Mouse (Mus musculus) limb, embryonic 12.5 days (tissue): ENCODE data around the gene Sox6. TPM values are rescaled to one million over a fixed set of nuclear protein-coding genes. Genes with fewer than 3 reads are reported as not detected.

Experiments used
- ATAC-seq: fragments of 200-750 bp; cut with Nextera tagmentation; 2 replicates; pipeline ENCODE4 v1.8.0; 2017; ENCODE audit warnings: low read depth, moderate TSS enrichment; ENCODE audit not compliant: insufficient number of reproducible peaks, insufficient read depth, low FRiP score, low TSS enrichment
- H3K27ac ChIP-seq: fragments of 300-500 bp; sonication (generic); 2 replicates; pipeline ENCODE4 v1.5.1; 2016; ENCODE audit warnings: mild to moderate bottlenecking, moderate library complexity
- H3K27me3 ChIP-seq: fragments of 300-500 bp; sonication (generic); 2 replicates; pipeline ENCODE4 v1.6.1; 2016; ENCODE audit warnings: mild to moderate bottlenecking, moderate library complexity
- H3K36me3 ChIP-seq: fragments of 300-500 bp; sonication (generic); 2 replicates; pipeline ENCODE4 v1.6.1; 2016; ENCODE audit warnings: mild to moderate bottlenecking, moderate library complexity
- H3K4me1 ChIP-seq: fragments of 300-500 bp; sonication (generic); replicated peaks from 2 replicates; pipeline ENCODE4 v1.6.1; 2016
- H3K4me2 ChIP-seq: fragments of 300-500 bp; sonication (generic); 2 replicates; pipeline ENCODE4 v1.6.1; 2016; ENCODE audit warnings: mild to moderate bottlenecking, moderate library complexity
- H3K4me3 ChIP-seq: fragments of 300-500 bp; sonication (generic); replicated peaks from 2 replicates; pipeline ENCODE4 v1.5.1; 2016; ENCODE audit warnings: mild to moderate bottlenecking
- H3K9ac ChIP-seq: fragments of 300-500 bp; sonication (generic); replicated peaks from 2 replicates; pipeline ENCODE4 v1.6.1; 2016; ENCODE audit warnings: mild to moderate bottlenecking, moderate library complexity
- H3K9me3 ChIP-seq: fragments of 300-500 bp; sonication (generic); 2 replicates; pipeline ENCODE4 v1.6.1; 2016; ENCODE audit warnings: mild to moderate bottlenecking, moderate library complexity
- WGBS: fragments of 180-500 bp; shearing (Covaris S2); methylation state at CpG from one replicate; pipeline ENCODE4 v1.1.7; 2016; 5-methylcytosine and 5-hydroxymethylcytosine counted together
- polyA plus RNA-seq: library from polyadenylated mRNA; unstranded; fragments of >200 nt; fragmentation: Nextera tagmentation; extraction: Ambion mirVana; gene quantifications from 2 replicates; pipeline ENCODE4 v1.2.1, GENCODE M21; 2016

Sox6 gene
- polyA plus RNA-seq, 1 experiment from 2014 or later, result 91.5 TPM

DNA sequence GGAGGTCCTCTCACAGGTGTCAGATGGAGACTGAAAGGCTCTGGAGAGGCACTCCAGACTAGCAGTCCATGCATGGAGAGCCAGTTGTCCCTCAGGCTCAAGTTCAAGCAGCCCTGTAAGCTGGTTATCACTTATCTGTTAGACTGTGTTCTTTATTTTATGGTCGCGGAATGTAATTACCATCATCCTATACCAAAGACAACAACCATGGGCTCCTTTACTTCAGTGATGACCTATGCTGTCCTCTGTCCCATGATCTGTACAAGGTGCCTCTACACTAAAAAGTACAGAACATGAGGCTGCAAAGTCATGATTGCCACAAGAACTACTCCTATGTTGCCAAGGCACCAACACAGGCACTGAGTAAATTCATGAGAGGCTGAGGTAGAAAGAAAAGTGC lies 259.1 kb downstream of the Sox6 start:
- Histone ChIP-seq H3K27me3 (no peaks in the 10 kb centered on the region), H3K4me2 (no peak overlapping the region), H3K9ac (no peak overlapping the region), H3K4me1 (no peaks in the 10 kb centered on the region), H3K4me3 (no peak overlapping the region), H3K27ac (no peak overlapping the region), H3K9me3 (0 out of 2 replicates have a peak, but pooled peaks cover 3% of the 10 kb centered on the region), H3K36me3 (peaks cover 10% of the 10 kb centered on the region; the same call in 1 of the 2 replicates)
- WGBS, result 96% methylated on average over 2 of the region's 2 CpGs
- no peak for ATAC-seq

DNA sequence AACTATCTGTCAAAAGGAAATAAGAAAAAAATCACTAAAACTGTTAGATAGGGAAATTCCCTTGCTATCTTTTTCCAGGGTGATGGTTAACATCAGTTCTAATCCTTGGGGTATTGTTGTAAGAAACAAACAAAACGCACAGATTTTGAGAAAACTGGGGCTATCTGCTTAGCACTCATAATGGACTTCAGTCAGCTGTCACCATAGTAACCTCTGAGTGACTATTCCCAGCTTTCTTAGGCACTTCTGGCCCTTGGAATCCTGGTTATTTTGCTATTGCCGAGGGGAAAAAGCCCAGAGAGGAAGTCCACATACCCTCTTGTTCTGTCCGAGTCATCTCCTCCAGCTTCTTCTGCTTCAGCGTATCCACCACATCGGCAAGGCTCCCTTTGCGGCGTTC lies 261.9 kb downstream of the Sox6 start:
- WGBS, result 84% methylated on average over 7 of the region's 7 CpGs
- no peak overlapping the region for H3K4me2 ChIP-seq
- H3K4me1 ChIP-seq, result no peaks in the 10 kb centered on the region
- no peak overlapping the region for H3K4me3 ChIP-seq
- ATAC-seq, result no peak
- H3K9ac ChIP-seq, result no peak overlapping the region
- no peak overlapping the region for H3K27ac ChIP-seq
- peaks cover 11% of the 10 kb centered on the region; the same call in 1 of the 2 replicates for H3K36me3 ChIP-seq
- H3K27me3 ChIP-seq, result no peaks in the 10 kb centered on the region
- H3K9me3 ChIP-seq, result 0 out of 2 replicates have a peak, but pooled peaks cover 3% of the 10 kb centered on the region

DNA sequence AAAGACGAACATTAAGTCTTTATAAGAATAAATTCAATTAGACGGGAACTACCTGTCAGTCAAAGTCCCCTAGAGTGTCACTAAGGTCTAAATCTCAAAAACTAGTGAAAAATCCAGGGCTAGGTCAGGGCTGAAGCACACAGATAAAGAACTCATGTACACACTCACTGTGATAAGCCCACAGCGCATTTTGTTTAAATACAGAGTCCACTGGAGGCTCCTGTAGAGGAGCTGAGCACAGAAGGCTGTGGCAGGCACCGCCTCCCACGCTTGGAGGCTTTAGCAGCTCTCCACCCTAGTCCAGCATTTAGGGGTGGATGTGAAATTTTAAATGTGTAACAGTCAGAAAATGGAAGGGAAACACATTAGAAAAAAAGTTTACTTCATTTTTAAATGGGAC lies 262.3 kb downstream of the Sox6 start:
- peaks cover 11% of the 10 kb centered on the region; the same call in 1 of the 2 replicates for H3K36me3 ChIP-seq
- no peak for ATAC-seq

DNA sequence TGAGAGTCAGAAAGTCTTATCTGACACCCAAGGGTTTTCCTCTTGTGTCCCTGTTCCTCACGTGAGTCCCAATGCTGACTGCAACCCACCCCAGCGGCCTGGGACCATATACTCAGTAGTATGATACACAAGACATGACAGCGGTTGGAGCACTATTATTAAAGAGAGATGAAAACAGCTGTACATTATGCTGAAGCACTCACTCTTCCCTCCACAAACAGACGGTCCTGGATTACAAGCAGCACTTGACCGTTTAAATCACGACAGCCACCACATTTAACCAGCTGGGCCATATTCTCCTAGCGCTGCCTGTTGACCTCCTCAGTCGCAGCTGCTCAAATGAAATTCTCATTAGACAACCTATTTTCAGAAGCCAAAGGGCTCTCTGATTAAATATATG lies 272.3 kb downstream of the Sox6 start:
- no peak for ATAC-seq
- Histone ChIP-seq H3K9ac (no peak overlapping the region), H3K4me1 (peaks cover 4% of the 10 kb centered on the region; the same call in 1 of the 2 replicates), H3K4me3 (no peak overlapping the region), H3K27me3 (no peaks in the 10 kb centered on the region), H3K9me3 (no peaks in the 10 kb centered on the region), H3K27ac (no peak overlapping the region), H3K4me2 (no peak overlapping the region), H3K36me3 (no peaks in the 10 kb centered on the region)
- WGBS, result 73% methylated on average over 8 of the region's 8 CpGs

More for the DNA sequence above, 262.3 kb downstream of the Sox6 start:
- Histone ChIP-seq H3K9ac (no peak overlapping the region), H3K27me3 (no peaks in the 10 kb centered on the region), H3K4me2 (no peak overlapping the region), H3K4me1 (no peaks in the 10 kb centered on the region), H3K4me3 (no peak overlapping the region), H3K9me3 (0 out of 2 replicates have a peak, but pooled peaks cover 3% of the 10 kb centered on the region), H3K27ac (no peak overlapping the region)
- 86% methylated on average over 5 of the region's 5 CpGs for WGBS

DNA sequence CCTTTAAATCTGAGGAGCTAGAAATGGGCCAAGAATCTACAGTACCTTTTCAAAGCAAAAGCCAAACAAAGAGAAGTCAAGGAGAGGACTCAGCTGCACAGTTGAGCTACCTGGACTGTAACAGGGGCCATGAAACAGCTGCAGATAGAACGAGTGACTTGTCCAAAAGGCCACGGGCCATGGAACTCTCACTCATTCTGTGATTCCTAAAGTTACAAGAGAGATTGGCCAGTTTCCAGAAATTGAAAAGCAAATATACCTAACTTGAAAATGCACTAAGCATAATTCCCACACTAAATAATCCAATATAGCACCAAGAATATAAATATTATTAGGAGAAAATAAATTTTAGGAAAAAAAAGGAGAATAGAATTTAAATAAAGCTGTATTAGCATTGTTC lies 274.7 kb downstream of the Sox6 start:
- H3K9me3 ChIP-seq, result no peaks in the 10 kb centered on the region
- 59% methylated on average over 2 of the region's 2 CpGs for WGBS
- H3K27me3 ChIP-seq, result no peaks in the 10 kb centered on the region
- H3K27ac ChIP-seq, result no peak overlapping the region
- H3K4me2 ChIP-seq, result no peak overlapping the region
- H3K4me1 ChIP-seq, result peaks cover 4% of the 10 kb centered on the region; the same call in 1 of the 2 replicates
- no peak overlapping the region for H3K4me3 ChIP-seq
- ATAC-seq, result no peak
- H3K36me3 ChIP-seq, result no peaks in the 10 kb centered on the region
- H3K9ac ChIP-seq, result no peak overlapping the region

DNA sequence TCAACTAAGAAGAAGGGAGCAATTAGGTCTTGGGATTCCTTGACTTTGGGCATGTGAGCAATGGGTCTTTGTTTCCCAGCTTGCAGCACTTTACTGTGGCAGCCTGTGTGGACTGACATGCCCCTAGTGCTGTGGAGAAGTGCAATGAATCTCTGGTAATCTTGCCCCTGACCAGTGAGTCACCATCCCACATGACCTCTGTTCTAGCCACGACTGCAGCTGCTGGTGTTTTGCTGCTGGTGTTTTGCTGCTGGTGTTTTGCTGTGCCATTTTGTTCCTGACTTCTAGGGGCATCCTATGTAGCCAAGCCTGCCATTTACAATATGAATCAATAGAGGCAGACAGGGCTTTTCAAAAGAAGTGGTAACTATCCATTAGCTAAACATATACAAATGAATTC lies 280.4 kb downstream of the Sox6 start:
- WGBS, result 38% methylated on average over 1 of the region's 1 CpGs
- Histone ChIP-seq H3K4me3 (no peak overlapping the region), H3K36me3 (no peaks in the 10 kb centered on the region), H3K4me1 (no peaks in the 10 kb centered on the region), H3K4me2 (no peak overlapping the region), H3K27ac (no peak overlapping the region), H3K9me3 (no peaks in the 10 kb centered on the region), H3K9ac (no peak overlapping the region), H3K27me3 (no peaks in the 10 kb centered on the region)
- no peak for ATAC-seq

DNA sequence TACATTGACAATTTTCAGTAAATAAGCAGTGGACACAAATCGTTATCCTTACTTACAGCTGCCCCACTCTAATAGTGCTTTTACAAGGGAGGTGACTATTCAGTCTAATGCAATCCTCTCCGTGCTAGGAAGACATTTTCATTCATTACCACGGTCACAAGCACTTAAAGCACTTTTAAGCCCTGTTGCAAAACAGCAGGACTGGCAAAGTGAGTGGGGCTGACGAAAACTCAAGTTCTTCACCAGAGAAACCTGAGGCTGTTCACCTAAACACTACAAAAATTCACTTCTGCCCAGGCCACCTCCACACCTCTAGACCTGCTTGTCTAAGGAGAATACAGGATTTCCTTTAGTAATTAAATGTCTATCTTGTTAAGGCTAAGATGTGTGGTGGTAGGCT lies 283.3 kb downstream of the Sox6 start:
- Histone ChIP-seq H3K4me2 (no peak overlapping the region), H3K9ac (no peak overlapping the region), H3K27ac (no peak overlapping the region), H3K27me3 (no peaks in the 10 kb centered on the region), H3K4me3 (no peak overlapping the region), H3K9me3 (no peaks in the 10 kb centered on the region), H3K36me3 (no peaks in the 10 kb centered on the region), H3K4me1 (peaks cover 23% of the 10 kb centered on the region)
- no peak for ATAC-seq
- WGBS, result 27% methylated on average over 4 of the region's 4 CpGs

DNA sequence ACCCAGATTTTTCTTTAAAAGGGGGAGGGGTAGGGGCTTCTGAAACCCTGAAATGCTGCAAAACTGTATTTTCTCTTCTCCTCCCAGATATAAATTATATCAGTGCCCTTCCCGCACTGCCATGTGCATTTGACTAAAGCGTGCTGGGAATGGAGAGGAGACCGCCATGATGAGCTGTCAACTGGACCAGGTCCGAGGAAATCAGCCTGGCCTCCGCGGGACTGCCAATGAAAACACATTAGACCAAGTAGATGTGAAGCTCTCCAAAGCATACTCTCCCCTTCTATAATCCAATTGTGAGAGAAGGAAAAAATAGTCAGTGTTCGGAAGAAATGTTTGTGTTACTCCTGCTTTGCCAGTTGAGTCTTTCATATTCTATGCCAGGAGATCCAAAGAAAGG lies 284.4 kb downstream of the Sox6 start:
- H3K36me3 ChIP-seq, result no peaks in the 10 kb centered on the region
- no peaks in the 10 kb centered on the region for H3K9me3 ChIP-seq
- H3K27me3 ChIP-seq, result no peaks in the 10 kb centered on the region
- H3K4me3 ChIP-seq, result no peak overlapping the region
- H3K4me2 ChIP-seq, result no peak overlapping the region
- no peak for ATAC-seq
- peaks cover 26% of the 10 kb centered on the region for H3K4me1 ChIP-seq
- WGBS, result 90% methylated on average over 7 of the region's 7 CpGs
- no peak overlapping the region for H3K27ac ChIP-seq
- no peak overlapping the region for H3K9ac ChIP-seq

DNA sequence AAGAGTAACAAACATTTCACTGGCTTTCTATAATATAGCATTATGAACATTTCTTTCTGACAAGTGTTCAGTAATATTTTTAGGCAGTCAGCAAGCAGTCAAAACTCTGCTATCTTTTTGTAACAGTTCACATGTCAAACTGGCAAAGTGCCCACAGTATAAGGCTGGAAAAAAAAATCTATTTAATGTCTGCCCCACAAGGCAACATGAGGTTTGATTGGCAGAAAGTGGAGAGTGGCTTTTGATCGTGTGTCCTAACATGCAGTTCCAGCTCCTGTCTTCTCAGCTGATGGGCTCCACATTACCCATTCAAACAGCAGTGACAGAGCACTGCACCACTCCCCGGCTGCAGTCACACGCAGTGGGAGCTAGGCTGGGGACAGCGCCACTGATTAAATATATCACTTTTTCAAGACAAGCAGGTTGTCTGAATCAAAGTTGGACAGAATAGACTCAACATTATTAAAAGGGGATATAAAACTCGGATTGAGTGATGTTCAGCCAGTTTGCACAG lies 286.4 kb downstream of the Sox6 start:
- 25% methylated on average over 5 of the region's 5 CpGs for WGBS
- H3K4me3 ChIP-seq, result no peak overlapping the region
- no peak overlapping the region for H3K4me2 ChIP-seq
- no peaks in the 10 kb centered on the region for H3K27me3 ChIP-seq
- no peak overlapping the region for H3K9ac ChIP-seq
- no peaks in the 10 kb centered on the region for H3K9me3 ChIP-seq
- H3K4me1 ChIP-seq, result peaks cover 32% of the 10 kb centered on the region
- ATAC-seq, result no peak
- H3K27ac ChIP-seq, result no peak overlapping the region
- no peaks in the 10 kb centered on the region for H3K36me3 ChIP-seq

DNA sequence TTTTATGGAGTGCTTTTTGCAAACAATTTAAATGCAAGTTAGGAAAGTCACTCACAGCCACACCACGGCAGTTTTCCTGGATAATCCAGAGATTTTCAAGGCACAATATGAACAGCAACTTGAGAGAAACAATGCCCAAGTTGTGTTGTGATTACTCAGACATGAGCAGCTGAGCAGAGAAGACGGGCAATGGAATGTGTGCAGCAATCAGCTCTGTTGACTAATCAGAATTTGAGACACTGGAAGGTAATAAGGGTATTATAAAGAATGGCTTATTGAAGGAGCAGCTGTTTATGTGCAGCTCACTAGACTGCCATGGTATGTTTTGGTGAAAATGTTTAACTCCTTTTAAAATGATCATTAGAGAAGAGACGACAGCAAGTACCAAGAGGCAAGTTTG lies 287.5 kb downstream of the Sox6 start:
- Histone ChIP-seq H3K36me3 (no peaks in the 10 kb centered on the region), H3K4me3 (no peak overlapping the region), H3K9me3 (no peaks in the 10 kb centered on the region), H3K4me1 (peaks cover 32% of the 10 kb centered on the region), H3K9ac (no peak overlapping the region), H3K27ac (peak overlapping the region; percentile 18; the same call in 1 of the 2 replicates), H3K27me3 (no peaks in the 10 kb centered on the region), H3K4me2 (no peak overlapping the region)
- ATAC-seq, result no peak; the same call in 1 of the 2 replicates
- 22% methylated on average over 3 of the region's 3 CpGs for WGBS

DNA sequence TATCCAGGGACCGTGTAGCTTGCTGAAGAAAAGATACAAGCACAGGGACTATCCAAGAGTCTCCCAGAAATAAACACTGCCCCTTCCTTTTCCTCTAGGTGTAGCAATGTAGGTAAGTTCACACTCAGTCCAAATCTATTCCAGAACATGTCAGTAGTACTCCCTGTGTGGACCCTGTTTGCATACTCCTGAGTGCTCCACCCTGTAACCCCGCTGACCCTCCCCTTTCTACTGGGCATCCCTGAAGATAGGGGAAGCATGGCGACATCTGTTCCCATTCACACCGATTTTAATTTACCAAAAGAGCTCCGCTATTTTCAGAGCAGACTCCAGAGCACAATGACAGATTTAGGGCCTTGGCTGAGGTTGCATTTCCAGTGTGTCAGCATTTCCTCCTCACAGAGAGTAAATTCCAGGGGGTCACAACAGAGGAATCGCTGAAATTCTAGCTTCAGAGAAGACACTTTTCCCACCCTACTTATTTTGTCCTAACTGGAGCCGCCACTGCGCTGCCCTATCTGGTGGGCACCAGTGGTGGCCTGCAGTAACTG lies 288.2 kb downstream of the Sox6 start:
- 24% methylated on average over 8 of the region's 8 CpGs for WGBS
- no peak; the same call in 1 of the 2 replicates for ATAC-seq
- no peak overlapping the region for H3K9ac ChIP-seq
- H3K4me3 ChIP-seq, result no peak overlapping the region
- no peaks in the 10 kb centered on the region for H3K9me3 ChIP-seq
- H3K4me2 ChIP-seq, result no peak overlapping the region; the same call in 1 of the 2 replicates
- H3K27me3 ChIP-seq, result no peaks in the 10 kb centered on the region
- H3K4me1 ChIP-seq, result peaks cover 32% of the 10 kb centered on the region
- H3K36me3 ChIP-seq, result no peaks in the 10 kb centered on the region
- H3K27ac ChIP-seq, result peak overlapping the region; percentile 18; the same call in 1 of the 2 replicates

DNA sequence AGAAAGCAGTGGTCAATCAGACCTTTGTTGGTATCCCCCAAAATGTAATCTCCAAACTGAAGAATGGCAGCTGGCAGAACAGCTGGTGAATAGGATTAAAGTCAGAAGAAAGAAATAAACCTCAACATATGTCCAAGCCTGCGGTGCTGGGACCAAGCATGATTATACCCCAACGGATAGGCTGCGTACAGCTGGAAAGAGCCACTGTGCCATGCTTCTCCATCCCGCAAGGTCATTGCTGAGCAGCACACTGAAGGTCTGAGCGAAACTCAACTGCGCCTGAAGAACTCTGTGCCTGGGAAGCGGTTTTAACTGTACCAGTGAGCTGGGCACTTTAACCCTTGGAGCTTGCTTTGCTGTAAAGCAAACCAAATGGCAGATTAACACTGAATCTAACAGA lies 291.1 kb downstream of the Sox6 start:
- 57% methylated on average over 7 of the region's 7 CpGs for WGBS
- Histone ChIP-seq H3K9me3 (no peaks in the 10 kb centered on the region), H3K4me1 (peaks cover 31% of the 10 kb centered on the region), H3K36me3 (no peaks in the 10 kb centered on the region), H3K4me3 (no peak overlapping the region), H3K4me2 (no peak overlapping the region), H3K27ac (no peak overlapping the region), H3K9ac (no peak overlapping the region), H3K27me3 (no peaks in the 10 kb centered on the region)
- no peak for ATAC-seq
